Mouse (Mus musculus) heart, adult 18-20 months (tissue): ENCODE measurements around the gene Gm10338. TPM values are rescaled to one million over a fixed set of nuclear protein-coding genes. Genes with fewer than 3 reads are reported as not detected.
"Not testable (repeated sequence)": the region's sequence is repeated elsewhere in the genome, so short reads cannot be mapped to it uniquely, and the experiment has no call there.

Experiments used
- DNase-seq, 2 experiments: peaks; one replicate each; pipeline ENCODE4 v3.0.0; 2021 to 2022; ENCODE audit warnings: mixed read lengths in 1 of 2
- long read RNA-seq, 2 experiments: library from polyadenylated mRNA; stranded (forward); transcript quantifications; one replicate each; pipeline ENCODE4 v2.0.0; 2021
- total RNA-seq, 2 experiments: library from RNA; stranded (reverse); gene quantifications; 2 replicates each; pipeline ENCODE4 v1.2.3; 2021

Gm10338 gene
- not detected for total RNA-seq
- long read RNA-seq, experiment 1 = 0 reads
- long read RNA-seq, experiment 2 = 0 reads

DNA sequence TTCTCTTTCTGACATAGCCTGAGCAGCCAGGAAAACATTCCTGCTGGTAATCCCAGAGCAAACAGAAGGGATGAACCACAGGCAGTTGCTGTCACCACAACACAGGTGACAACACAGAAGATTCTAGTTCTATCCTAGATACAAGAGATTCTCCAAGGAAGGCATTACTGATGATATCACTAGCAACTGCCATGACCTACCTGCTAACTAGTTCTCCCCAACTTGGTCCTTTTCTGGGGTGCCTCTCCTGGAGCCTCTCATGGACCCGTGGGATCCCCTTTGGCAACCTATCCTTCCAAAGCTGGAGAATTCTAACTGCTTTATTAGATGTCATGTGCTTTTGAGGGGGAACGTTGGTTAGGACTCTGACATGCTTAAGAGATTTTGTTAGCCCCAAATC, at the start of gene Gm10338:
TSS of gene Gm10338 (minus strand) at position 101 of the 400 bp plus-strand sequence.
- not testable (repeated sequence) for DNase-seq

DNA sequence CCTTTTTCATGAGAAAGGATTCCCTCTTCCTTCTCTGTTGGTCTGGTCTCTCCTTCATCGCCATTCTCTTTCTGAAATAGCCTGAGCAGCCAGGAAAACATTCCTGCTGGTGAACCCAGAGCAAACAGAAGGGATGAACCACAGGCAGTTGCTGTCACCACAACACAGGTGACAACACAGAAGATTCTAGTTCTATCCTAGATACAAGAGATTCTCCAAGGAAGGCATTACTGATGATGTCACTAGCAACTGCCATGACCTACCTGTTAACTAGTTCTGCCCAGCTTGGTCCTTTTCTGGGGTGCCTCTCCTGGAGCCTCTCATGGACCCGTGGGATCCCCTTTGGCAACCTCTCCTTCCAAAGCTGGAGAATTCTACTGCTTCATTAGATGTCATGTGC, 48.5 kb upstream of the Gm10338 start, which contains the start of gene Gm10128:
TSS of gene Gm10128 (minus strand) at position 101 of the 400 bp plus-strand sequence.
- not testable (repeated sequence) for DNase-seq

DNA sequence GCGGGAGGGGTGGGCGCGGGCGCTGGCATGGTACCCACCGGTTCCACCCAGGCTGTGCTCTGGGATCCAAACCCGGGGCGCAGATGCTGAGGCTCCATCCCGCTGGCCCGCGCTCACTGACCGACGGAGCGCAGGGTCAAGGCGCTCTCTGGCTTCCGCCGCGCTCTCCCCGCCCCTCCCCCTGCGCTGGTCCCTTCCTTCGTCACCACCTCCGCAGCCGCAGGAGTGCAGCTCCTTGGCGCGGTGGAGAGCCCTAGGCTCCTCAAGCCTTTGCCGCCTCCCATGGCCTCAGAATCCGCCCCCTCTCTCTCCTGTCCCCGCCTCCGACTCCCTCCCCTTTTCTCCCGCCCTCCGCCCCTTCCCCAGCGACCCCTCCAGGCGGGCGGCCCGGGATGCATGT, 27.0 kb downstream of the Gm10338 start, which contains the start of gene Gm3558:
TSS of gene Gm3558 (minus strand) at position 185 of the 400 bp plus-strand sequence.
- peak in 1 of 2 experiments; percentile 0 for DNase-seq

DNA sequence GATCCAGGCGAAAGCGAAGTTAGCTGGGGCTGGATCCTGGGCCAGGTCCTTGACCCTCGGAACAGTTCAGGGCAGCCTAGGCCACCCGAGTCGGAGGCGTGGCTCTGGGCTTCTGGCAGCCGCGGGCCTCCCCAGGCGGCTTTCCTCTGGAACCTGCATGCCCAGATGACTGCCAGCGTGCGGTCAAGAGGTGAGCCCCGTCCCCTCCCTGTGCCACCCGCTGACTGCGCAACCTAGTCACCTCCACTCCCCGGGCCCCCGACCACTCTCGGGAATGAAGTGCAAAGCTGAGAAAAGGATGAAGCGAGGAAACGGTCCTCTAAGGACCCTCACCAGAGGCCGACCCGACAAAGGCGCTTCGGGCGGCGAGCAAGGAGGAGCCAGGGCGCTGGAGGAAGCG, 27.5 kb downstream of the Gm10338 start:
- DNase-seq = peak in 1 of 2 experiments; percentile 4

DNA sequence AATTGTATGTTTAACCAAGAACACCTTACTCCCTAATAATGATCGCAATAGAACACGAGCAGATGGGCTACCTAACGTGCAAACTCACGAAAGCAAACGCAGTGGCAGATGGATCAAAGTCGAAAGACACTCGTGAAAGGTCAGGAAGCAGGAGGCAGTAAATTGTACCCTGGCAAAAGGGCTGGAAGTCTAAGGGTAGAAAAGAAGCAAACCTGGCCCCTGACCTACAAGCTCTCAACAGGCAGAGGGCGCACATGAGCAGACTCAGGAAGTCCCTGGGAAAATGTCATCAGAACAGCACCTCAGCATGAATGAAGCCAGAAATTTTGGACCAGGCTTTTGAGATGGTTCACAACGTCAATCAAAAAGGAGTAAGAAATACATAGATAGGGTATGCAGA, 28.1 kb downstream of the Gm10338 start:
- peak; percentile 1 to 11 for DNase-seq

Other genes with a start within 250 kb of the Gm10338 start
- gene Gm8374, start 230.5 kb downstream of the Gm10338 start, total RNA-seq = not detected
- gene Gm3755, start 144.7 kb downstream of the Gm10338 start, total RNA-seq = not detected
- gene Gm3752, start 111.8 kb downstream of the Gm10338 start, total RNA-seq = not detected
- under 1 TPM; 0.79 to 0.80 TPM for gene Gm3558, start 27.0 kb downstream of the Gm10338 start, total RNA-seq
- not detected for gene Gm10128, start 48.4 kb upstream of the Gm10338 start, total RNA-seq
- gene Gm26661, start 196.0 kb upstream of the Gm10338 start, total RNA-seq = not detected
- gene Flnb, start 222.4 kb upstream of the Gm10338 start, total RNA-seq = 10 to 100 TPM; 21.8 to 22.6 TPM